Mouse (Mus musculus) embryonic fibroblast, embryonic 13.5 days (primary cell): ENCODE measurements around the gene Kcng3.

Experiments
- CTCF ChIP-seq: IDR thresholded peaks from 2 replicates; pipeline ENCODE4 v1.5.1; 2011; ENCODE audit warnings: mild to moderate bottlenecking, control low read depth, low read length, moderate library complexity, borderline replicate concordance; ENCODE audit not compliant: insufficient read depth
- POLR2A ChIP-seq: IDR thresholded peaks from 2 replicates; pipeline ENCODE4 v1.6.1; 2011; ENCODE audit warnings: low read depth, mild to moderate bottlenecking, control low read depth, low read length, moderate library complexity

- TF ChIP-seq POLR2A (no peak), CTCF (no peak)
Measured at GRCm38 (mm10) chr17:83653635-83654034, 21.9 kb upstream of the Kcng3 start.
